Mouse (Mus musculus): ENCODE results near the gene Pmf1.

GRCm38 (mm10) chr3:88364337-88364736, 45.8 kb downstream of the Pmf1 start, which contains the start of gene Paqr6:
- no peak for TF ChIP-seq CTCF (IDR thresholded peaks at IDR 0.05; ENCODE audit: extremely low read depth, insufficient read depth, low read length)
- no peak for TF ChIP-seq POLR2A (IDR thresholded peaks at IDR 0.05; ENCODE audit: extremely low read depth, insufficient read depth, low read length)

All from cortical plate, adult 2 months (tissue).